16 mouse cellular contexts compared by ENCODE assay signal in the genomic region with DNA sequence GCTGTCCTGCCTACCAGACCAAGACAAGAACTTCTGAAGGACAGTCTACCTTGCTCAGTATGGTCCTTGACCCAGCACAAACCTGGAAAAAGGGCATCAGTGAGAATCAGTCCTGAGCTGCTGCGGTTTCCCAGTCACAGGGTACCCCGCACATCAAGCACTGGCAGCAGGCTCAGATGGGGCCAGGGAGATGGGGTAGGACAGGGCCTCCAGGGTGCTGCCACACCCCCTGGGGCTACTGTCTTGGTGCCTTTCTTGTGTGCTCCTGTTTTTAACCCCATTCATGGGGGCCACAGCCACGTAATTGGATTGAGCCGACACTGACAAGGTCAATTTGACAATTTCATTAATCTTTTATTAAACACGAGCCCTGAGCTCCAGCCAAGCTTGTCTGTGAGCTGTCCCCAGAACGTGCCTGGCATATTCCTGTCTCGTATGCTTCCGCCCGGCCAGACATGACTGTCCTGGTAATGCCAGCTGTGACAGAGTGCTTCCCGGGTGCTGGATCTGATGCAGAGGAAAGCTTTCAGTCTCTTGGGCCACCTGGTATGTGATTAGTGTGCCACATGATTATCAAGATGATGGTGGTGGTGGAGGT.
A peak's percentile ranks its signal among the peaks of the same experiment; 100 is the strongest.
DNase-seq lines count a peak whose midpoint lies in the region; ATAC-seq and TF ChIP-seq lines count a peak whose summit lies in the region.
"Had no signal": no experiment of that assay in that cellular context is flagged by ENCODE, and none has a peak within 500 bp of the region (broad histone marks: within the 10 kb centered on the region; RNA-seq: fewer than 3 reads in every experiment).

No protein-coding gene starts in this region.

- DNase-seq in forebrain, embryonic 10.5 days (ENCODE audit: extremely low spot score, low spot score) = no peak
- peak; percentile 84 for DNase-seq in Muller cell, postnatal 12 days (ENCODE audit: inconsistent ontology term)
- peak; percentile 37 for DNase-seq in hindbrain, embryonic 14.5 days (ENCODE audit: low spot score)
- DNase-seq in midbrain, postnatal 0 days (ENCODE audit: low spot score) = peak; percentile 62
- DNase-seq in gastrocnemius, postnatal 25 days = no peak
- no peak for DNase-seq in embryo, embryonic 9.5 days (ENCODE audit: extremely low spot score)
- no peak for DNase-seq in liver, postnatal 0 days
- DNase-seq: cerebellum, adult 18-20 months; kidney, adult 18-20 months; liver, embryonic 13.5 days; thymus, postnatal 25 days had no signal

- peaks cover 26% of the 10 kb centered on the region for H3K4me1 ChIP-seq in forebrain, embryonic 12.5 days
- H3K4me1 ChIP-seq in forebrain, embryonic 10.5 days = peaks cover 26% of the 10 kb centered on the region
- peaks cover 10% of the 10 kb centered on the region; the same call in 1 of the 2 replicates for H3K4me1 ChIP-seq in hindbrain, embryonic 14.5 days (replicated peaks; ENCODE audit: control insufficient read depth, insufficient read depth, low read length)
- no peaks in the 10 kb centered on the region for H3K4me1 ChIP-seq in midbrain, postnatal 0 days (ENCODE audit: insufficient read depth, low read length)
- H3K4me1 ChIP-seq in liver, postnatal 0 days (ENCODE audit: insufficient read depth) = no peaks in the 10 kb centered on the region
- H3K4me1 ChIP-seq: liver, embryonic 13.5 days; megakaryocyte, embryonic 14.5 days; stomach, embryonic 15.5 days had no signal

- H3K36me3 ChIP-seq in forebrain, embryonic 12.5 days (replicated peaks) = no peaks in the 10 kb centered on the region
- H3K36me3 ChIP-seq in forebrain, embryonic 10.5 days (replicated peaks) = no peaks in the 10 kb centered on the region
- H3K36me3 ChIP-seq in hindbrain, embryonic 14.5 days (replicated peaks; ENCODE audit: control insufficient read depth, insufficient read depth) = no peaks in the 10 kb centered on the region
- no peaks in the 10 kb centered on the region for H3K36me3 ChIP-seq in midbrain, postnatal 0 days (ENCODE audit: insufficient read depth, low read length)
- no peaks in the 10 kb centered on the region for H3K36me3 ChIP-seq in liver, postnatal 0 days (replicated peaks; ENCODE audit: insufficient read depth, low read length)
- H3K36me3 ChIP-seq: liver, embryonic 13.5 days; stomach, embryonic 15.5 days had no signal

- TF ChIP-seq EP300 in liver, postnatal 0 days (IDR thresholded peaks at IDR 0.05; ENCODE audit: low read depth) = no peak

- no peaks in the 10 kb centered on the region for H3K9me3 ChIP-seq in forebrain, embryonic 12.5 days
- no peaks in the 10 kb centered on the region for H3K9me3 ChIP-seq in forebrain, embryonic 10.5 days
- H3K9me3 ChIP-seq in hindbrain, embryonic 14.5 days (ENCODE audit: control insufficient read depth, low read length) = no peaks in the 10 kb centered on the region
- H3K9me3 ChIP-seq in midbrain, postnatal 0 days (ENCODE audit: low read length) = no peaks in the 10 kb centered on the region
- H3K9me3 ChIP-seq in liver, postnatal 0 days (ENCODE audit: low read length) = peaks cover 2% of the 10 kb centered on the region; the same call in 1 of the 2 replicates
- H3K9me3 ChIP-seq: liver, embryonic 13.5 days; stomach, embryonic 15.5 days had no signal

- peaks cover 29% of the 10 kb centered on the region for H3K27me3 ChIP-seq in forebrain, embryonic 12.5 days
- peaks cover 46% of the 10 kb centered on the region for H3K27me3 ChIP-seq in forebrain, embryonic 10.5 days (ENCODE audit: poor library complexity, severe bottlenecking)
- H3K27me3 ChIP-seq in hindbrain, embryonic 14.5 days (ENCODE audit: control insufficient read depth, insufficient read depth, low read length) = no peaks in the 10 kb centered on the region
- H3K27me3 ChIP-seq in midbrain, postnatal 0 days (ENCODE audit: insufficient read depth, low read length) = peaks cover 6% of the 10 kb centered on the region; the same call in 1 of the 2 replicates
- no peaks in the 10 kb centered on the region for H3K27me3 ChIP-seq in liver, postnatal 0 days (ENCODE audit: insufficient read depth, low read length)
- H3K27me3 ChIP-seq: liver, embryonic 13.5 days; Patski; stomach, embryonic 15.5 days had no signal

- H3K4me2 ChIP-seq in forebrain, embryonic 12.5 days = no peak overlapping the region
- H3K4me2 ChIP-seq in hindbrain, embryonic 14.5 days (replicated peaks) = no peak overlapping the region
- H3K4me2 ChIP-seq in midbrain, postnatal 0 days (ENCODE audit: low read depth, low read length, poor library complexity, severe bottlenecking) = no peak overlapping the region
- H3K4me2 ChIP-seq in liver, postnatal 0 days (ENCODE audit: low read depth, low read length) = no peak overlapping the region
- H3K4me2 ChIP-seq: liver, embryonic 13.5 days; stomach, embryonic 15.5 days had no signal

- no peak overlapping the region for H3K9ac ChIP-seq in forebrain, embryonic 12.5 days
- H3K9ac ChIP-seq in hindbrain, embryonic 14.5 days = no peak overlapping the region
- no peak overlapping the region for H3K9ac ChIP-seq in midbrain, postnatal 0 days (replicated peaks; ENCODE audit: low read length, poor library complexity, severe bottlenecking)
- no peak overlapping the region for H3K9ac ChIP-seq in liver, postnatal 0 days (replicated peaks)
- H3K9ac ChIP-seq: liver, embryonic 13.5 days; stomach, embryonic 15.5 days had no signal

- H3K4me3 ChIP-seq in forebrain, embryonic 12.5 days (replicated peaks) = no peak overlapping the region
- no peak overlapping the region for H3K4me3 ChIP-seq in forebrain, embryonic 10.5 days
- H3K4me3 ChIP-seq in hindbrain, embryonic 14.5 days (replicated peaks; ENCODE audit: low read length) = no peak overlapping the region
- H3K4me3 ChIP-seq in midbrain, postnatal 0 days (ENCODE audit: low read depth, low read length) = no peak overlapping the region
- no peak overlapping the region for H3K4me3 ChIP-seq in liver, postnatal 0 days (ENCODE audit: low read depth, low read length)
- H3K4me3 ChIP-seq: liver, embryonic 13.5 days; megakaryocyte, embryonic 14.5 days; stomach, embryonic 15.5 days had no signal

- H3K27ac ChIP-seq in forebrain, embryonic 12.5 days = no peak overlapping the region
- no peak overlapping the region for H3K27ac ChIP-seq in forebrain, embryonic 10.5 days
- H3K27ac ChIP-seq in hindbrain, embryonic 14.5 days = peak overlapping the region; percentile 45; the same call in 1 of the 2 replicates
- no peak overlapping the region for H3K27ac ChIP-seq in midbrain, postnatal 0 days (ENCODE audit: low read depth, low read length)
- no peak overlapping the region for H3K27ac ChIP-seq in liver, postnatal 0 days (ENCODE audit: low read depth)
- H3K27ac ChIP-seq: liver, embryonic 13.5 days; stomach, embryonic 15.5 days had no signal

- WGBS in forebrain, embryonic 12.5 days = 63% methylated on average over 10 of the region's 10 CpGs
- 81% methylated on average over 10 of the region's 10 CpGs for WGBS in forebrain, embryonic 10.5 days
- WGBS in hindbrain, embryonic 14.5 days = 23% methylated on average over 10 of the region's 10 CpGs
- WGBS in midbrain, postnatal 0 days = 29% methylated on average over 10 of the region's 10 CpGs
- WGBS in liver, postnatal 0 days (ENCODE audit: insufficient replicate concordance) = 71% methylated on average over 10 of the region's 10 CpGs

- no peak for TF ChIP-seq CTCF in midbrain, postnatal 0 days (IDR thresholded peaks at IDR 0.05)
- no peak for TF ChIP-seq CTCF in liver, postnatal 0 days (IDR thresholded peaks at IDR 0.05; ENCODE audit: low read depth)

- ATAC-seq in forebrain, embryonic 12.5 days (ENCODE audit: low FRiP score) = peak; percentile 53; the same call in 1 of the 2 replicates
- peak; percentile 71 for ATAC-seq in hindbrain, embryonic 14.5 days (ENCODE audit: low FRiP score)
- peak; percentile 62; the same call in 1 of the 2 replicates for ATAC-seq in midbrain, postnatal 0 days (ENCODE audit: low FRiP score)
- ATAC-seq in liver, postnatal 0 days = no peak
- ATAC-seq: lung, postnatal 0 days; Patski had no signal

Comparison
In these comparisons a context has a peak if more than half of its experiments do, and no peak if none do; other contexts are left out.
1. DNase-seq: peak in Muller cell, postnatal 12 days (single experiment), hindbrain, embryonic 14.5 days (single experiment) and midbrain, postnatal 0 days (single experiment); none in forebrain, embryonic 10.5 days (single experiment), gastrocnemius, postnatal 25 days (single experiment), embryo, embryonic 9.5 days (single experiment) and liver, postnatal 0 days (single experiment).